Mouse (Mus musculus) C2C12 (cell line): ENCODE measurements around the gene Rnd3. TPM values are rescaled to one million over a fixed set of nuclear protein-coding genes. Genes with fewer than 3 reads are reported as not detected.

ENCODE experiments used
- H3K27me3 ChIP-seq: one replicate; pipeline ENCODE4 v1.6.1; 2011; ENCODE audit not compliant: control insufficient read depth, insufficient read depth, insufficient read length
- H3K36me3 ChIP-seq: one replicate; pipeline ENCODE4 v1.6.1; 2011; ENCODE audit not compliant: control insufficient read depth, insufficient read depth
- H3K4me3 ChIP-seq: one replicate; pipeline ENCODE4 v1.5.1; 2011; ENCODE audit warnings: mild to moderate bottlenecking, control low read depth; ENCODE audit not compliant: poor library complexity, insufficient read depth, severe bottlenecking
- H3K79me2 ChIP-seq: one replicate; pipeline ENCODE4 v1.6.1; 2011; ENCODE audit not compliant: control insufficient read depth, insufficient read depth
- H3K79me3 ChIP-seq: one replicate; pipeline ENCODE4 v1.6.1; 2011; ENCODE audit warnings: low read depth, control low read depth
- H3ac ChIP-seq: one replicate; pipeline ENCODE3; 2011; ENCODE audit warnings: low read depth; ENCODE audit not compliant: control insufficient read depth, insufficient read length
- CEBPB ChIP-seq: IDR thresholded peaks from one replicate; pipeline ENCODE4 v1.6.1; 2011; ENCODE audit warnings: low read depth, mild to moderate bottlenecking, control low read depth, moderate library complexity
- CTCF ChIP-seq: IDR thresholded peaks from one replicate; pipeline ENCODE4 v1.5.1; 2011; ENCODE audit not compliant: control insufficient read depth, insufficient read depth, insufficient read length
- FOSL1 ChIP-seq: IDR thresholded peaks from one replicate; pipeline ENCODE4 v1.8.0; 2011; ENCODE audit warnings: mild to moderate bottlenecking, low read length; ENCODE audit not compliant: poor library complexity, insufficient read depth, severe bottlenecking
- MAX ChIP-seq: IDR thresholded peaks from one replicate; pipeline ENCODE4 v1.6.1; 2011; ENCODE audit warnings: mild to moderate bottlenecking, control low read depth
- MYOD1 ChIP-seq: IDR thresholded peaks from one replicate; pipeline ENCODE4 v1.6.1; 2011; ENCODE audit warnings: low read depth; ENCODE audit not compliant: control insufficient read depth, insufficient read length
- MYOG ChIP-seq: IDR thresholded peaks from one replicate; pipeline ENCODE4 v1.6.1; 2011; ENCODE audit not compliant: control insufficient read depth, insufficient read length; ENCODE audit errors: extremely low read depth
- USF1 ChIP-seq: IDR thresholded peaks from one replicate; pipeline ENCODE4 v1.6.1; 2011; ENCODE audit warnings: low read depth, mild to moderate bottlenecking, control low read depth, moderate library complexity
- polyA plus RNA-seq: library from polyadenylated mRNA; unstranded; fragments of >200 nt; fragmentation: generic; extraction: Trizol; gene quantifications from one replicate; pipeline ENCODE4 v1.2.1, GENCODE M21; 2012; ENCODE audit warnings: missing spikeins

Gene Rnd3
- polyA plus RNA-seq, 1 experiment, result 8.5 TPM

GRCm38 (mm10) chr2:51108631-51109030 lies 40.3 kb downstream of the Rnd3 start:
- TF ChIP-seq MAX (no peak), FOSL1 (no peak), MYOD1 (no peak), CTCF (no peak), USF1 (no peak), MYOG (no peak), CEBPB (no peak)
- H3K79me3 ChIP-seq, result no peaks in the 10 kb centered on the region
- H3ac ChIP-seq, result no peak overlapping the region
- H3K36me3 ChIP-seq, result no peaks in the 10 kb centered on the region
- no peak overlapping the region for H3K4me3 ChIP-seq
- H3K79me2 ChIP-seq, result no peaks in the 10 kb centered on the region
- H3K27me3 ChIP-seq, result no peaks in the 10 kb centered on the region

GRCm38 (mm10) chr2:51101187-51101586 lies 47.7 kb downstream of the Rnd3 start:
- no peak overlapping the region for H3ac ChIP-seq
- no peaks in the 10 kb centered on the region for H3K27me3 ChIP-seq
- no peak overlapping the region for H3K4me3 ChIP-seq
- H3K36me3 ChIP-seq, result no peaks in the 10 kb centered on the region
- TF ChIP-seq MAX, result no peak
- no peak for TF ChIP-seq CEBPB
- TF ChIP-seq FOSL1, result no peak
- TF ChIP-seq CTCF, result no peak
- no peak for TF ChIP-seq MYOG
- no peak for TF ChIP-seq MYOD1
- no peak for TF ChIP-seq USF1
- no peaks in the 10 kb centered on the region for H3K79me2 ChIP-seq
- H3K79me3 ChIP-seq, result no peaks in the 10 kb centered on the region

GRCm38 (mm10) chr2:51099987-51100386 lies 48.9 kb downstream of the Rnd3 start:
- TF ChIP-seq CTCF (no peak), CEBPB (no peak), MAX (no peak), USF1 (no peak), MYOG (no peak), FOSL1 (no peak), MYOD1 (no peak)
- no peaks in the 10 kb centered on the region for H3K36me3 ChIP-seq

GRCm38 (mm10) chr2:51099240-51099639 lies 49.7 kb downstream of the Rnd3 start:
- Histone ChIP-seq H3K79me2 (no peaks in the 10 kb centered on the region), H3ac (no peak overlapping the region), H3K27me3 (no peaks in the 10 kb centered on the region), H3K36me3 (no peaks in the 10 kb centered on the region), H3K4me3 (no peak overlapping the region), H3K79me3 (no peaks in the 10 kb centered on the region)
- TF ChIP-seq CEBPB (no peak), CTCF (no peak), MYOD1 (no peak)

More at GRCm38 (mm10) chr2:51099987-51100386, 48.9 kb downstream of the Rnd3 start:
- no peaks in the 10 kb centered on the region for H3K79me3 ChIP-seq
- H3ac ChIP-seq, result no peak overlapping the region
- no peaks in the 10 kb centered on the region for H3K27me3 ChIP-seq
- no peak overlapping the region for H3K4me3 ChIP-seq
- H3K79me2 ChIP-seq, result no peaks in the 10 kb centered on the region

- no peaks in the 10 kb centered on the region for H3K27me3 ChIP-seq
- H3ac ChIP-seq, result no peak overlapping the region
- TF ChIP-seq USF1 (no peak), MYOD1 (no peak), MYOG (no peak)
- no peak overlapping the region for H3K4me3 ChIP-seq
- no peaks in the 10 kb centered on the region for H3K79me2 ChIP-seq
- H3K36me3 ChIP-seq, result no peaks in the 10 kb centered on the region
- no peaks in the 10 kb centered on the region for H3K79me3 ChIP-seq
Measured at GRCm38 (mm10) chr2:51090688-51091087, 58.2 kb downstream of the Rnd3 start.

- H3ac ChIP-seq, result no peak overlapping the region
- no peaks in the 10 kb centered on the region for H3K79me2 ChIP-seq
- H3K4me3 ChIP-seq, result no peak overlapping the region
- no peaks in the 10 kb centered on the region for H3K27me3 ChIP-seq
- no peaks in the 10 kb centered on the region for H3K79me3 ChIP-seq
- no peaks in the 10 kb centered on the region for H3K36me3 ChIP-seq
- TF ChIP-seq MAX, result no peak
- no peak for TF ChIP-seq CEBPB
- no peak for TF ChIP-seq FOSL1
- no peak for TF ChIP-seq MYOD1
- no peak for TF ChIP-seq CTCF
- TF ChIP-seq USF1, result no peak
- TF ChIP-seq MYOG, result no peak
Measured at GRCm38 (mm10) chr2:51090049-51090448, 58.9 kb downstream of the Rnd3 start.
